Mouse (Mus musculus) limb, embryonic 14.5 days (tissue): ENCODE measurements around the gene 9330161L09Rik. TPM values are rescaled to one million over a fixed set of nuclear protein-coding genes. Genes with fewer than 3 reads are reported as not detected.

Source experiments
- ATAC-seq: fragments of 200-750 bp; cut with Nextera tagmentation; 2 replicates; pipeline ENCODE4 v1.8.0; 2017; ENCODE audit warnings: low read depth, moderate number of reproducible peaks, moderate TSS enrichment; ENCODE audit not compliant: low FRiP score
- DNase-seq: peaks from one replicate; pipeline ENCODE4 v3.0.0-alpha.2; 2015; ENCODE audit warnings: low spot score
- H3K27ac ChIP-seq: fragments of 300-500 bp; sonication (generic); replicated peaks from 2 replicates; pipeline ENCODE4 v1.5.1; 2014; ENCODE audit warnings: low read depth, mild to moderate bottlenecking, low read length, moderate library complexity, mixed read lengths
- H3K27me3 ChIP-seq: fragments of 300-500 bp; sonication (generic); 2 replicates; pipeline ENCODE4 v1.6.1; 2014; ENCODE audit warnings: low read length, mixed read lengths; ENCODE audit not compliant: control insufficient read depth, insufficient read depth
- H3K36me3 ChIP-seq: fragments of 300-500 bp; sonication (generic); 2 replicates; pipeline ENCODE4 v1.6.1; 2014; ENCODE audit warnings: mild to moderate bottlenecking, low read length, moderate library complexity, mixed read lengths; ENCODE audit not compliant: control insufficient read depth, insufficient read depth
- H3K4me1 ChIP-seq: fragments of 300-500 bp; sonication (generic); 2 replicates; pipeline ENCODE4 v1.6.1; 2014; ENCODE audit warnings: antibody characterized with exemption, low read length, mixed read lengths; ENCODE audit not compliant: control insufficient read depth, insufficient read depth
- H3K4me2 ChIP-seq: fragments of 300-500 bp; sonication (generic); replicated peaks from 2 replicates; pipeline ENCODE4 v1.6.1; 2014; ENCODE audit warnings: low read depth, mild to moderate bottlenecking, low read length, moderate library complexity; ENCODE audit not compliant: severe bottlenecking
- H3K4me3 ChIP-seq: fragments of 300-500 bp; sonication (generic); replicated peaks from 2 replicates; pipeline ENCODE4 v1.5.1; 2014; ENCODE audit warnings: low read length
- H3K9ac ChIP-seq: fragments of 300-500 bp; sonication (generic); 2 replicates; pipeline ENCODE4 v1.6.1; 2014; ENCODE audit warnings: mild to moderate bottlenecking, low read depth, low read length, moderate library complexity; ENCODE audit not compliant: severe bottlenecking
- H3K9me3 ChIP-seq: fragments of 300-500 bp; sonication (generic); 2 replicates; pipeline ENCODE4 v1.6.1; 2016; ENCODE audit warnings: low read length; ENCODE audit not compliant: control insufficient read depth
- POLR2A ChIP-seq: fragments of 200-500 bp; IDR thresholded peaks from 2 replicates; pipeline ENCODE4 v1.8.0; 2012; ENCODE audit warnings: inconsistent platforms, mild to moderate bottlenecking, moderate library complexity, borderline replicate concordance; ENCODE audit not compliant: insufficient read depth, insufficient read length; ENCODE audit errors: extremely low read depth
- WGBS: fragments of 180-500 bp; shearing (Covaris S2); extraction: QIAGEN DNeasy Blood & Tissue Kit; methylation state at CpG from one replicate; pipeline ENCODE4 v1.1.7; 2014; 5-methylcytosine and 5-hydroxymethylcytosine counted together
- polyA plus RNA-seq, 2 experiments: library from polyadenylated mRNA; depleted of rRNA in 1 of 2; stranded (reverse) in 1 of 2; unstranded in 1 of 2; fragments of >200 nt; fragmentation: Nextera tagmentation in 1 of 2; extraction: Ambion mirVana in 1 of 2; gene quantifications; 2 replicates each; pipeline versions ENCODE4 v1.2.1 to v1.2.3; 2012 to 2014

The 9330161L09Rik gene
- polyA plus RNA-seq, 2 experiments: 0.32 to 0.47 TPM

- no peaks in the 10 kb centered on the region for H3K4me1 ChIP-seq
- no peak within 1 kb of the TSS for H3K9ac ChIP-seq
- no peaks in the 10 kb centered on the region for H3K27me3 ChIP-seq
- no peak within 1 kb of the TSS for H3K4me3 ChIP-seq
- WGBS: 56% methylated on average over 3 of the region's 3 CpGs
- DNase-seq (no peak), ATAC-seq (no peak)
- H3K27ac ChIP-seq: no peak within 1 kb of the TSS
- no peak within 1 kb of the TSS for H3K4me2 ChIP-seq
- no peaks in the 10 kb centered on the region for H3K9me3 ChIP-seq
- no peak for TF ChIP-seq POLR2A
- no peaks in the 10 kb centered on the region for H3K36me3 ChIP-seq
These were observed 35.9 kb upstream of the 9330161L09Rik start, which contains the start of gene Ifi27l2a for GRCm38 (mm10) chr12:103443524-103443923. Ifi27l2a (minus strand) TSS chr12:103443680.

- DNase-seq (peak; percentile 3), ATAC-seq (no peak)
- TF ChIP-seq POLR2A: no peak
- no peak overlapping the region for H3K9ac ChIP-seq
- H3K27me3 ChIP-seq: no peaks in the 10 kb centered on the region
- no peak overlapping the region for H3K27ac ChIP-seq
- 0 out of 2 replicates have a peak, but pooled peaks cover 4% of the 10 kb centered on the region for H3K4me1 ChIP-seq
- H3K36me3 ChIP-seq: no peaks in the 10 kb centered on the region
- H3K9me3 ChIP-seq: no peaks in the 10 kb centered on the region
- no peak overlapping the region for H3K4me2 ChIP-seq
- 75% methylated on average over 1 of the region's 1 CpGs for WGBS
- H3K4me3 ChIP-seq: no peak overlapping the region
These were observed 30.0 kb upstream of the 9330161L09Rik start for GRCm38 (mm10) chr12:103437601-103438000.

GRCm38 (mm10) chr12:103434861-103435260, 27.2 kb upstream of the 9330161L09Rik start:
- H3K27ac ChIP-seq: no peak overlapping the region
- H3K9ac ChIP-seq: no peak overlapping the region
- H3K36me3 ChIP-seq: no peaks in the 10 kb centered on the region
- ATAC-seq (no peak), DNase-seq (no peak)
- H3K4me3 ChIP-seq: 0 out of 2 replicates have a peak overlapping the region, but pooled peaks have one; percentile 23
- 0 out of 2 replicates have a peak, but pooled peaks cover 4% of the 10 kb centered on the region for H3K4me1 ChIP-seq
- no peaks in the 10 kb centered on the region for H3K9me3 ChIP-seq
- no peak for TF ChIP-seq POLR2A
- peak overlapping the region; percentile 37 for H3K4me2 ChIP-seq
- H3K27me3 ChIP-seq: no peaks in the 10 kb centered on the region

- WGBS: 63% methylated on average over 8 of the region's 8 CpGs
- ATAC-seq (peak; percentile 85), DNase-seq (peak; percentile 76)
- no peak for TF ChIP-seq POLR2A
- Histone ChIP-seq H3K27ac (peak within 1 kb of the TSS; percentile 6; the same call in 1 of the 2 replicates), H3K36me3 (no peaks in the 10 kb centered on the region), H3K9me3 (no peaks in the 10 kb centered on the region), H3K27me3 (no peaks in the 10 kb centered on the region), H3K4me3 (peak within 1 kb of the TSS; percentile 23), H3K4me1 (0 out of 2 replicates have a peak, but pooled peaks cover 4% of the 10 kb centered on the region), H3K4me2 (peak within 1 kb of the TSS; percentile 37), H3K9ac (no peak within 1 kb of the TSS)
These were observed 26.5 kb upstream of the 9330161L09Rik start, which contains the start of gene Ifi27 for GRCm38 (mm10) chr12:103433986-103434731. Ifi27 (plus strand) TSS chr12:103434211.

- TF ChIP-seq POLR2A: no peak
- 68% methylated on average over 2 of the region's 2 CpGs for WGBS
- DNase-seq (no peak), ATAC-seq (no peak)
- H3K27ac ChIP-seq: no peak overlapping the region; the same call in 1 of the 2 replicates
- H3K27me3 ChIP-seq: no peaks in the 10 kb centered on the region
- H3K4me2 ChIP-seq: no peak overlapping the region
- no peaks in the 10 kb centered on the region for H3K9me3 ChIP-seq
- H3K4me1 ChIP-seq: 0 out of 2 replicates have a peak, but pooled peaks cover 4% of the 10 kb centered on the region
- H3K9ac ChIP-seq: no peak overlapping the region
- H3K36me3 ChIP-seq: no peaks in the 10 kb centered on the region
- H3K4me3 ChIP-seq: no peak overlapping the region
These were observed 25.8 kb upstream of the 9330161L09Rik start for GRCm38 (mm10) chr12:103433430-103433829.
